Mouse (Mus musculus) macrophage (primary cell): ENCODE measurements around the gene Slc38a5. TPM values are rescaled to one million over a fixed set of nuclear protein-coding genes. Genes with fewer than 3 reads are reported as not detected.
"Not testable (repeated sequence)": the region's sequence is repeated elsewhere in the genome, so short reads cannot be mapped to it uniquely, and the experiment has no call there.

Experiments
- H3K27ac ChIP-seq: fragments of 350-480 bp; formaldehyde crosslinking; 2 replicates; pipeline ENCODE4 v1.9.0; 2021
- H3K36me3 ChIP-seq: fragments of 350-480 bp; formaldehyde crosslinking; 2 replicates; pipeline ENCODE4 v1.9.0; 2021; ENCODE audit errors: inconsistent target
- H3K4me3 ChIP-seq: fragments of 350-480 bp; formaldehyde crosslinking; 2 replicates; pipeline ENCODE4 v1.9.0; 2021; ENCODE audit errors: inconsistent target
- H3K79me2 ChIP-seq: fragments of 350-480 bp; formaldehyde crosslinking; 2 replicates; pipeline ENCODE4 v1.9.0; 2021; ENCODE audit errors: inconsistent target
- WGBS: methylation state at CpG from one replicate; pipeline ENCODE4 v1.1.7; 2026; ENCODE audit warnings: inconsistent platforms; ENCODE audit not compliant: missing documents; 5-methylcytosine and 5-hydroxymethylcytosine counted together
- polyA plus RNA-seq: library from polyadenylated mRNA; stranded (reverse); fragments of 250-400 nt; gene quantifications from 3 replicates; pipeline ENCODE4 v1.2.4, GENCODE M21; 2018; ENCODE audit warnings: inconsistent platforms

The Slc38a5 gene
- polyA plus RNA-seq, 1 experiment from 2014 or later, result not detected

DNA sequence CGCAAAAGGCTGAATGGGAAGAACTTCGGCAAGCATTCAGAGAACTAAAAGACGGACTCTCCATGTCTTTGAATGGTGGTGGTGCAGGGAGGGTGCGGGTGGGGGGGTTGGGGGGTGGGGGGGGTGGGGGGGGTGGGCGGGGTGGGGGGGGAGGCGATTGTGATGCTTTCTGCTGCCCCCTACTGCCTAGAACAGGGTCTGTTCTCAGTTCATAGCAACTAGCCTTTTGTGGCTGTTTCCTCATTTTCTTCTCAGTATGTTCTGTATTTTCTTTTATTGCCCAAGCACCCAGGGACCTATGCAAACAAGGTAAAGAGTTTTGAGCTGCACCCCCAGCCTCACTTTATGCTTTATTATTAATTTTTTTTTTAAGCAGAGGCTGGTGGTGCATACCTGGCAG is 15.1 kb upstream of the Slc38a5 start:
- 39% methylated on average over 2 of the region's 6 CpGs for WGBS
- no peak overlapping the region for H3K27ac ChIP-seq

DNA sequence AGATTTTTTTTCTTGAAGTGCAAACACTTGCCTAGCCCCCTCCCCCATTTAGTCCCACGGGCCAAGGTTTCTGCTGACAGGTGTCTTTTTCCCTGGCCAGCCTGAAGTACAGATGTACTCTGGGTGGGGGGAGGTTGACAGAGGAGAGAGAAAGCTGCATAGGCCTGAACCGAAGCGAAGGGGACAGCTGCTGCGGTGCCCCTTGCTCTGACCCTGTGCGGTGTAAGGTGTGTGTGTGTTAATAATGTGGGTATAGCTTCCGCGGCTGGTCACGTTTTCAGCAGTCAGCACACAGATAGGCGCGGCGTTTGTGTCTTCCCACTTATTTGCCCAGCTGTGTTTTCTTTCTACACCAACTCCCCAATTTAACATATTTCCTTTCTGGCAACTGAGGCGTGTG is 11.5 kb upstream of the Slc38a5 start:
- WGBS, result 81% methylated on average over 11 of the region's 12 CpGs
- Histone ChIP-seq H3K4me3 (no peak overlapping the region), H3K36me3 (no peaks in the 10 kb centered on the region), H3K27ac (no peak overlapping the region), H3K79me2 (no peaks in the 10 kb centered on the region)

More for the DNA sequence above, 15.1 kb upstream of the Slc38a5 start:
- H3K79me2 ChIP-seq, result peaks cover 10% of the 10 kb centered on the region; the same call in 1 of the 2 replicates
- no peaks in the 10 kb centered on the region for H3K36me3 ChIP-seq
- no peak overlapping the region for H3K4me3 ChIP-seq

DNA sequence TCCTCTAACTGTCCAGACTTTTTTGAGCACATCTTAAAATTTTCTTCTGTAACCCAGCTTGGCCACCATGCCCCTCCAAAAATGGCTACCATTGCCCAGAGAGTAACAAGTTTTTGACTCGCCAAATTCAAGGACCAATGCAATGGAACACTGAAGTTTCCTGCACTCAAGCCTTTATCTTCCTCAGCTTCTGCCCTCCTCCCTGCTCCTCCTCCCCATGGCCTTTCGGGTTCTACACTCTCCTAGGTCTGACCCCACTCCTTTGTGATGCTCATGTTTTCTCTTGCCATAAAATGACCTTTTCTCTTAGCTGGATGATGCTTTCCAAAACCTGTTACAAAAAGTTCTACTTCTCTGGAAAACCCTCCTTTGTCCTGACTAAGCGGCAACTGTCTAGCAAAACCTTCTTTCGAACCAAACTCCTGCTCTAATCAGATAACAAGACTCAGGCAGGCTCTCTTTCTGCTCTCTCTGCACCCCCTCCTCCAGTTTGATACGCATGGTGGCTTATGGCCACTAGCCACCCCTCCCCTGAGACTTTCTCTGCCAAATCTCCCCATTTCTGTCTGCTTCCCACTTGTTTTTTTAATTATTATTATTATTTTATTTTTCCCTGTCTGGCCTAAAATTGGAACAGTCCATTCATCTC is 7.7 kb upstream of the Slc38a5 start:
- 93% methylated on average over 5 of the region's 5 CpGs for WGBS
- Histone ChIP-seq H3K27ac (no peak overlapping the region), H3K79me2 (no peaks in the 10 kb centered on the region), H3K4me3 (no peak overlapping the region), H3K36me3 (no peaks in the 10 kb centered on the region)

DNA sequence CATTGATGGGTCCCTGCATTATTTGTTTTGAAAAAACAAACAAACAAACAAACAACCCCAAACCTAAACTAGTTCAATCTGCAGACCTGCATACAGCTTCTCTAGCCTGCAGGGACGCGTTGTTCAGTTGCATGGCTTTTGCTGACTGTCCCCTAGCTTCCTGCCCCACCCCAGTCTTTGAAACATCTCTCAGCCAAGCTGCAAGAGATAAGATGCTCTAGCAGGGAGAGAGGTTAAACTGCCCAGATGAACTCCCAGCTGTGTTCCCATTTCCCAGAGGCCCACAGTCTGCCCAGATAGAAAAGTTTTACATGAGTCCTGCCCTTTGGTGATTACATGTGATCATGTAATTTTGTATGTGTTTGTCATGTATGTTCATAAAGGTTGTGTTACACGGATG is 6.7 kb upstream of the Slc38a5 start:
- Histone ChIP-seq H3K36me3 (no peaks in the 10 kb centered on the region), H3K4me3 (no peak overlapping the region), H3K27ac (no peak overlapping the region), H3K79me2 (no peaks in the 10 kb centered on the region)
- WGBS, result 94% methylated on average over 3 of the region's 3 CpGs

DNA sequence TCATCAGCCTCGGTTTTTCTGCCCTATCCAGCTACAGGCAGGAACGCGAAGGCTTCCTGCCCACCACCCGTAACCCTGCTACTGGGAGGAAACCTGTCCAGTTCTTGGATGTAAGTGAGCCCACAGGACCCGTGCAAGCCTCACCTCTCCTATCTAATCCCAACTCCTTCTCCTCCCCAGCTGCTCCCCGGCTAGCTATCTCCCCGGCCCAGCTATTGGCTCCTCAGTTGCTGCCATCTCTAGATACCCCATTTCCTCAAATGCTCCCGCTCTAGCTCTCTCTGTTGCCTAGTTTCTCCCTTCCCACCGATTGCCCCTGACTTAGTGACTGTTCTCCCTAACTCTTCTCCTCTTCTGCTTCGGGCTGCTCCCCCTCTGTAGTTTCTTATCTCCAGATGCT is 1.1 kb downstream of the Slc38a5 start:
- WGBS, result 23% methylated on average over 10 of the region's 10 CpGs
- H3K4me3 ChIP-seq, result no peak overlapping the region
- H3K79me2 ChIP-seq, result no peaks in the 10 kb centered on the region
- no peaks in the 10 kb centered on the region for H3K36me3 ChIP-seq
- H3K27ac ChIP-seq, result no peak overlapping the region

- Histone ChIP-seq H3K27ac (no peak overlapping the region), H3K36me3 (no peaks in the 10 kb centered on the region), H3K4me3 (no peak overlapping the region), H3K79me2 (no peaks in the 10 kb centered on the region)
- WGBS, result 97% methylated on average over 5 of the region's 5 CpGs
Measured at GRCm38 (mm10) chrX:8274056-8274455, 3.1 kb downstream of the Slc38a5 start.

GRCm38 (mm10) chrX:8288621-8289020 is 17.7 kb downstream of the Slc38a5 start:
- WGBS, result 88% methylated on average over 5 of the region's 5 CpGs
- Histone ChIP-seq H3K36me3 (no peaks in the 10 kb centered on the region), H3K79me2 (no peaks in the 10 kb centered on the region), H3K27ac (no peak overlapping the region), H3K4me3 (no peak overlapping the region)

DNA sequence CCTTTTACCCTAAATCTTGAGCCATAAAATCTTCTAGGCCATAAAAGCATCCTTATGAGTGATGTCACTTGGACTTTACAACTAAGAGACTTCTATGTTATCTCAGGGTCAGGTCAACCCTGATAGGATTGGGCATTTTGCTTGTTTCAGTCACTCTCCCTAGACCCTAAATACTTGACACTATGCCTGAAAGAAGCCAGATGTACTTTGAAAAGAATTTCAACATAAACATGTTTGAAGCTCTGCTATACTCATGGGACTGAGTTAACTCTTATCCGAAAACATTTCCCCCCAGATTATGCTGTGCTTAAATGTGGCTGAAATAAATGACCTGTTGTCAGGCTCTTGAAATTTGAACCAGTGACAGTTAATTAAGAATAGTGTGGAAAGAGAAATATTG is 38.4 kb downstream of the Slc38a5 start:
- no peaks in the 10 kb centered on the region for H3K36me3 ChIP-seq
- WGBS, result 100% methylated on average over 1 of the region's 1 CpGs

GRCm38 (mm10) chrX:8314905-8315304 is 44.0 kb downstream of the Slc38a5 start:
- H3K4me3 ChIP-seq, H3K27ac ChIP-seq, H3K79me2 ChIP-seq, H3K36me3 ChIP-seq: not testable (repeated sequence)
- 14% methylated on average over 7 of the region's 7 CpGs for WGBS

More for the DNA sequence above, 38.4 kb downstream of the Slc38a5 start:
- Histone ChIP-seq H3K79me2 (no peaks in the 10 kb centered on the region), H3K27ac (no peak overlapping the region), H3K4me3 (no peak overlapping the region)

DNA sequence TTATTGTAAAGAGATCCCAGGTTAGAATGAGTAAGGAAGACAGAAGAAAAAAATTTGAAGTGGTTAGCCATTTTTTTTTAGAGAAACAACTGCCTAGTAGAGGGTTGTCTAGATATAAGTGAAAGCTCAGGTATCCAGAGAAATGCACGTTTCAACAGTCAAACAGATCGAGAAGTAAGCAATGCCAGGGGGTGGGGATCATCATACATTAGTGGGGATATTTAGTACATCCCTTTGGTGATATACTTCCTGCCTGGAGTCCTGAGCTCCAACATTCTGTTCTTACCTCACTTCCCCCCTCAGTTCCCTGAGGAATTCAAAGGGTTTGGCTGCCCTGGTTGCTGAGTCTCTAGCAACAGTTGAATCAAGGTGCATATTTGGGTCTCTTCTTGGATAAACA is 56.2 kb downstream of the Slc38a5 start, which contains the start of gene Ssxb10:
Ssxb10 (plus strand) TSS at position 301 of the 400 bp plus-strand sequence.
- 67% methylated on average over 2 of the region's 2 CpGs for WGBS
- Histone ChIP-seq H3K27ac (no peak within 1 kb of the TSS), H3K36me3 (no peaks in the 10 kb centered on the region), H3K4me3 (no peak within 1 kb of the TSS), H3K79me2 (no peaks in the 10 kb centered on the region)

Other genes with a start within 250 kb of the Slc38a5 start
- 9.2 to 19.9 TPM (median 11.6 TPM) in 3 replicates for gene Suv39h1, start 196.4 kb upstream of the Slc38a5 start, polyA plus RNA-seq
- 81.5 to 139 TPM (median 109 TPM) in 3 replicates for gene Was, start 180.6 kb upstream of the Slc38a5 start, polyA plus RNA-seq
- 19.0 to 31.3 TPM (median 22.7 TPM) in 3 replicates for gene Wdr13, start 138.2 kb upstream of the Slc38a5 start, polyA plus RNA-seq
- gene Rbm3, start 125.3 kb upstream of the Slc38a5 start, polyA plus RNA-seq, result 335 to 573 TPM (median 513 TPM) in 3 replicates
- 5.8 to 6.8 TPM (median 6.5 TPM) in 3 replicates for gene Tbc1d25, start 95.0 kb upstream of the Slc38a5 start, polyA plus RNA-seq
- 45.9 to 52.0 TPM (median 47.6 TPM) in 3 replicates for gene Ebp, start 77.6 kb upstream of the Slc38a5 start, polyA plus RNA-seq
- 0.90 to 1.2 TPM (median 0.98 TPM) in 3 replicates for gene Porcn, start 64.6 kb upstream of the Slc38a5 start, polyA plus RNA-seq
- 8.2 to 10.3 TPM (median 8.3 TPM) in 3 replicates for gene Ftsj1, start 18.7 kb upstream of the Slc38a5 start, polyA plus RNA-seq
- gene Ssxb10, start 56.3 kb downstream of the Slc38a5 start, polyA plus RNA-seq, result not detected in 3 replicates
- gene Ssxb9, start 95.8 kb downstream of the Slc38a5 start, polyA plus RNA-seq, result not detected in 3 replicates
- gene Ssxb1, start 142.2 kb downstream of the Slc38a5 start, polyA plus RNA-seq, result not detected in 3 replicates
- gene Ssxb2, start 190.6 kb downstream of the Slc38a5 start, polyA plus RNA-seq, result not detected in 3 replicates